Mouse (Mus musculus) spleen, embryonic (tissue): ENCODE measurements around the gene Nphs1.

Experiments
- CTCF ChIA-PET: fragments of 350-600 bp; sonication (Branson Sonifier 250); formaldehyde crosslinking; loops from one replicate; lab custom pipeline; 2022; lab: Charles Lee

The Nphs1 gene

GRCm38 (mm10) chr7:30534633-30535577 lies 76.8 kb downstream of the Nphs1 start, which contains the start of gene Arhgap33:
TSS of gene Arhgap33 (minus strand) at chr7:30535060.
- CTCF ChIA-PET = no interaction called here
